Mouse (Mus musculus) liver, embryonic 14.5 days (tissue): ENCODE measurements around the gene Rapgef1. TPM values are rescaled to one million over a fixed set of nuclear protein-coding genes. Genes with fewer than 3 reads are reported as not detected.

ENCODE experiments used
- ATAC-seq: fragments of 200-750 bp; cut with Nextera tagmentation; 2 replicates; pipeline ENCODE4 v1.8.0; 2017; ENCODE audit warnings: moderate number of reproducible peaks, mild to moderate bottlenecking, moderate library complexity; ENCODE audit not compliant: insufficient read depth
- DNase-seq, 3 experiments: peaks; one replicate each; pipeline ENCODE4 v3.0.0-alpha.2; 2012 to 2013; ENCODE audit warnings: low read depth in 3 of 3, low spot score in 3 of 3
- H3K27ac ChIP-seq: fragments of 300-500 bp; sonication (generic); 2 replicates; pipeline ENCODE4 v1.5.1; 2014; ENCODE audit warnings: moderate library complexity, mild to moderate bottlenecking, control low read depth, inconsistent platforms
- H3K27me3 ChIP-seq: fragments of 300-500 bp; sonication (generic); 2 replicates; pipeline ENCODE4 v1.6.1; 2014; ENCODE audit warnings: mild to moderate bottlenecking, low read length, moderate library complexity; ENCODE audit not compliant: control insufficient read depth, insufficient read depth
- H3K36me3 ChIP-seq: fragments of 300-500 bp; sonication (generic); replicated peaks from 2 replicates; pipeline ENCODE4 v1.6.1; 2014; ENCODE audit warnings: low read depth; ENCODE audit not compliant: control insufficient read depth, insufficient read depth
- H3K4me1 ChIP-seq, 2 experiments: fragments of 200-500 bp in 1 of 2; fragments of 300-500 bp in 1 of 2; sonication (generic) in 1 of 2; replicated peaks; 2 replicates each; pipeline ENCODE4 v1.6.1; 2012 to 2014; ENCODE audit warnings: antibody characterized with exemption in 1 of 2, inconsistent platforms in 1 of 2, low read length in 1 of 2; ENCODE audit not compliant: control insufficient read depth in 2 of 2, insufficient read depth in 2 of 2
- H3K4me2 ChIP-seq: fragments of 300-500 bp; sonication (generic); 2 replicates; pipeline ENCODE4 v1.6.1; 2014; ENCODE audit warnings: low read depth, mild to moderate bottlenecking, control low read depth, moderate library complexity
- H3K4me3 ChIP-seq, 2 experiments: fragments of 200-500 bp in 1 of 2; fragments of 300-500 bp in 1 of 2; sonication (generic) in 1 of 2; 2 replicates each; pipeline ENCODE4 v1.5.1; 2012 to 2014; ENCODE audit warnings: low read depth in 2 of 2, low read length in 2 of 2, mild to moderate bottlenecking in 2 of 2, control low read depth in 1 of 2, inconsistent platforms in 1 of 2, moderate library complexity in 1 of 2; ENCODE audit not compliant: insufficient read depth in 1 of 2
- H3K9ac ChIP-seq: fragments of 300-500 bp; sonication (generic); replicated peaks from 2 replicates; pipeline ENCODE4 v1.6.1; 2014; ENCODE audit warnings: mild to moderate bottlenecking, control low read depth, moderate library complexity
- H3K9me3 ChIP-seq: fragments of 300-500 bp; sonication (generic); 2 replicates; pipeline ENCODE4 v1.6.1; 2016; ENCODE audit warnings: low read length, mixed read lengths; ENCODE audit not compliant: control insufficient read depth
- CTCF ChIP-seq: IDR thresholded peaks from 2 replicates; pipeline ENCODE4 v1.5.1; 2016; ENCODE audit warnings: antibody characterized with exemption, low read depth, control low read depth
- EP300 ChIP-seq: IDR thresholded peaks from 2 replicates; pipeline ENCODE4 v1.6.1; 2016; ENCODE audit warnings: antibody characterized with exemption, low read depth
- WGBS: fragments of 180-500 bp; shearing (Covaris S2); extraction: QIAGEN DNeasy Blood & Tissue Kit; methylation state at CpG from one replicate; pipeline ENCODE4 v1.1.7; 2014; ENCODE audit not compliant: insufficient replicate concordance; 5-methylcytosine and 5-hydroxymethylcytosine counted together
- polyA plus RNA-seq, 2 experiments: library from polyadenylated mRNA; depleted of rRNA in 1 of 2; stranded (reverse) in 1 of 2; unstranded in 1 of 2; fragments of >200 nt; fragmentation: Nextera tagmentation in 1 of 2; extraction: Ambion mirVana in 1 of 2; gene quantifications; 2 replicates each; pipeline versions ENCODE4 v1.2.1 to v1.2.3; 2012 to 2014

The Rapgef1 gene
- polyA plus RNA-seq, 2 experiments = 3.9 to 11.1 TPM

DNA sequence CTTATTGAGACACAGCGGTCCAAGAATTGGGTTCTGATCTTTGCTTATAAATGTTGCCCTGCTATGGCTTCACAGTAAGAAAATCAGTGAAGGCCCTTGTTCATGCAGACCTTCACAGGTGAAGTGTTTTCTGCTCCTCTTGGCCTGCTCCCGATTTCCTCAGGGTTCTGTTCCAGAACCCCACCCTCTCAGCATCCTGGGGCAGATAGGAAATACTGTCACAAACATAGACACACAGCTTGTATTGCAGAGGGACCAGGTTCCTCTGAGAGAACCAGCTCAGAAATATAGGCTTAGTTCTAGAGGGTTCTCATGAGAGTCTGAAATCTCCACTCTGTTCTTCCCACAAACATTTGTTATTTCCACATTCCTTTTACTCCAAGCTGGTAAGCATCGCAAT is 14.3 kb downstream of the Rapgef1 start:
- Histone ChIP-seq H3K9me3 (no peaks in the 10 kb centered on the region), H3K36me3 (no peaks in the 10 kb centered on the region), H3K4me1 (peaks cover 18 to 39% of the 10 kb centered on the region in 2 experiments), H3K4me2 (no peak overlapping the region), H3K27ac (no peak overlapping the region), H3K27me3 (no peaks in the 10 kb centered on the region), H3K9ac (no peak overlapping the region), H3K4me3 (no peak overlapping the region)
- WGBS = 79% methylated on average over 3 of the region's 3 CpGs
- TF ChIP-seq EP300 (no peak), CTCF (no peak)
- DNase-seq = no peak
- ATAC-seq = no peak

DNA sequence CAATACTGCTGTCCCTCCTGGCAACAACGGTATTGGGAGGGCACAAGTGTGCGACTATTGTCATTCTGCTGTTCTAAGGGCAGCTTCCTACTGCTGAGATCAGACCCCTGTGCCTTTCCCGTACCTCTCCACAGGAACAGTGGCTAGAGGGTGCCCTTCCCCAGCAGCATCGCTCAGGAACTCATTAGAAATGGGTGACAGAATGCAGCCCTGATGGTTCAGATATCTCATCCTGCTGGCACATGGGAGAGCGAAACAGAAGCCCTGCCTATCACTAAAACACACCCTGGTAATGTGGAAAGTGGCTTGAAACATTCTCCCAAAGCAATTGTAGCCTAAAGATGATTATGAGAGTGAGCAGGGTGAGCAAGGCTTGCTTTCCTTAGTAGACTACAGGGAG is 15.0 kb downstream of the Rapgef1 start:
- Histone ChIP-seq H3K9me3 (no peaks in the 10 kb centered on the region), H3K4me2 (no peak overlapping the region), H3K4me1 (peaks cover 18 to 36% of the 10 kb centered on the region in 2 experiments), H3K36me3 (no peaks in the 10 kb centered on the region), H3K9ac (no peak overlapping the region), H3K27me3 (no peaks in the 10 kb centered on the region), H3K4me3 (no peak overlapping the region), H3K27ac (no peak overlapping the region)
- TF ChIP-seq EP300 = no peak
- TF ChIP-seq CTCF = no peak
- 62% methylated on average over 5 of the region's 5 CpGs for WGBS
- no peak for DNase-seq
- ATAC-seq = no peak

DNA sequence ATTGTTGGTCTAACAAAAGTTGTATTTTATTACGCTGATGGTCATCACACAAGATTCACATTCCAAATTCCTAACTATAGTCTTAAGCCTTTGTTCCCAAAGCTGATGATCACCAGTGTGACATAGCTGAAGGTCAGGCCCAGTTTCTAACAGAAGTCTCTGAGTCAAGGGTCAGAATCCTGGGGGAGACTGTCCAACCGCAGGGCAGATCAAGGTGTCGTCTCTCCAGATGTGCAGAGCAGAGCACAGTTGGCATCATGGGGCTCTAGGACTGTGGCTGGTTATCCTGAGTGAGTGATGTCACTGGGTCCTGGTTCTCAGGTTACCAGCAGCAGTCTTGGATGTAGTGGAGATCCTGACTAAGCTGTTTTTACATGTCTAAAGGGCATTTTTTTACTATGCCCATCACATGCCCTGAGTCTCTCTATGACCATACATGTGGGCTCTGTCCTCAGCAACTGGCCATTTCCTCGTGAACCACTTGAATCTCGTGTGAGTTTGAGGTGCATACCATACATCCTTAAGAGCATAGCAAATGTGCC is 16.5 kb downstream of the Rapgef1 start:
- no peaks in the 10 kb centered on the region for H3K27me3 ChIP-seq
- 75% methylated on average over 5 of the region's 5 CpGs for WGBS
- DNase-seq = no peak
- H3K4me3 ChIP-seq = no peak overlapping the region
- no peak for ATAC-seq
- H3K9ac ChIP-seq = no peak overlapping the region
- H3K4me1 ChIP-seq = peaks cover 18 to 37% of the 10 kb centered on the region in 2 experiments
- no peaks in the 10 kb centered on the region for H3K9me3 ChIP-seq
- H3K27ac ChIP-seq = no peak overlapping the region
- TF ChIP-seq CTCF (no peak), EP300 (no peak)
- no peaks in the 10 kb centered on the region for H3K36me3 ChIP-seq
- H3K4me2 ChIP-seq = no peak overlapping the region

DNA sequence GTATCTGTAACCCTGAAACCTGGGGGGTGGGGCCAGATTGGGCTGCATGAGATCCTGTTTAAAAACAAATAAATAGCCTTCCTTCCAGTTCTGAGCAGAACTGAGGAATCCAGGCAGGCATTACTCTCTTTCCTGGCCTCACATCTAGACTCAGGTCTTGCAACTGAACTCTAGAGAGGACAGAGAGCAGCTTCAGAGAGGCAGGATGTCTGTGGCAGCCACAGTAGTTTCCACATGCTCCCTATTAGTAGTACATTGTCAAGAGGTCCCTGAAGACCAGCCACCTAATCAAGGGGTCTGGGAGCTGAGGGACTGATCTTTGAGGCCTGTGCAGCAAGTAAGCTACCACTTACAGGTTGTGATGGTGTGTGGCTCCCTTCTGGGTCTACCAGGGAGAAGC is 18.0 kb downstream of the Rapgef1 start:
- no peaks in the 10 kb centered on the region for H3K9me3 ChIP-seq
- no peak for DNase-seq
- TF ChIP-seq EP300 = no peak
- no peak for TF ChIP-seq CTCF
- H3K9ac ChIP-seq = no peak overlapping the region
- no peak overlapping the region for H3K4me2 ChIP-seq
- H3K27me3 ChIP-seq = no peaks in the 10 kb centered on the region
- H3K27ac ChIP-seq = no peak overlapping the region
- no peak for ATAC-seq
- peaks cover 14 to 24% of the 10 kb centered on the region in 2 experiments for H3K4me1 ChIP-seq
- no peaks in the 10 kb centered on the region for H3K36me3 ChIP-seq
- H3K4me3 ChIP-seq = no peak overlapping the region

DNA sequence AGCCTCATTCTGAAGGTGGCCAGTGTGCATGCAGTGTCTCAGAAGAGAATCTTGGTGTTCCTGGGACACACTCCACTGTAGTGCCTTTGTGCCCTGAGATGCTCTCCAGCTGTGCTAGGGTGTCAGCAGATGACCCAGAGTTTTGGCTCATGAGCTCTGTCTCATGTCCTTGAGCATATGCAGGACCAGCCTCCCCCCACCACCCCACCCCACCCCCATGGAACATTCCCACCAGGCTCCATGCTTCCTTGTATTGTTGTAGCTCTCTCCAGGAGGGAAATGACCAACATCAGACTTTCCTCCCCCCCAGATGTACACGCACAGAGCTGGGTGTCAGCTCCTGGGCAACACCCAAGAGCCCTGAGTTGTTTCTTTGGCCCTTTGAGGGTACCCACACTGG is 19.9 kb downstream of the Rapgef1 start:
- ATAC-seq (0 out of 2 replicates have a peak, but pooled peaks have one; percentile 18), DNase-seq (no peak)
- no peak overlapping the region for H3K4me2 ChIP-seq
- WGBS = 78% methylated on average over 1 of the region's 1 CpGs
- no peak overlapping the region for H3K4me3 ChIP-seq
- no peaks in the 10 kb centered on the region for H3K36me3 ChIP-seq
- H3K9me3 ChIP-seq = no peaks in the 10 kb centered on the region
- H3K4me1 ChIP-seq = peaks cover 0 to 11% of the 10 kb centered on the region in 2 experiments; a peak in 2 of 4 replicates
- H3K27me3 ChIP-seq = no peaks in the 10 kb centered on the region
- no peak overlapping the region for H3K9ac ChIP-seq
- no peak for TF ChIP-seq CTCF
- TF ChIP-seq EP300 = no peak
- H3K27ac ChIP-seq = no peak overlapping the region
